Comparison of ENCODE assay signal across 9 mouse cellular contexts in genomic region chr1:129843416-129843815, GRCm38 (mm10).
DNase-seq lines count a peak whose midpoint lies in the region; ATAC-seq and TF ChIP-seq lines count a peak whose summit lies in the region.
"Had no signal": no experiment of that assay in that cellular context is flagged by ENCODE, and none has a peak within 500 bp of the region (broad histone marks: within the 10 kb centered on the region; RNA-seq: fewer than 3 reads in every experiment).

No protein-coding gene starts in this region.

- DNase-seq in heart, adult 18-20 months = peak; percentile 2 to 20
- DNase-seq in heart, adult 11 months = no peak
- DNase-seq in lung, postnatal 0 days (ENCODE audit: low spot score) = peak; percentile 14
- no peak for DNase-seq in lung, postnatal 4 days
- DNase-seq in WW6 (ENCODE audit: low read depth, low spot score) = peak; percentile 22
- peak; percentile 25 for DNase-seq in lung, postnatal 36 days

- H3K27ac ChIP-seq in lung, postnatal 0 days (ENCODE audit: low read length) = no peak overlapping the region
- H3K27ac ChIP-seq in hindbrain, embryonic 13.5 days = no peak overlapping the region
- H3K27ac ChIP-seq: neural tube, embryonic 13.5 days had no signal

- TF ChIP-seq EP300 in lung, postnatal 0 days (IDR thresholded peaks at IDR 0.05) = no peak

- H3K4me1 ChIP-seq in lung, postnatal 0 days (ENCODE audit: insufficient read depth, low read depth, low read length) = no peaks in the 10 kb centered on the region
- H3K4me1 ChIP-seq in hindbrain, embryonic 13.5 days (replicated peaks) = no peaks in the 10 kb centered on the region
- H3K4me1 ChIP-seq: neural tube, embryonic 13.5 days had no signal

- ATAC-seq in lung, postnatal 0 days = no peak
- ATAC-seq in erythroid progenitor cell, adult 5-6 weeks (replicated peaks; ENCODE audit: low FRiP score, poor library complexity, severe bottlenecking) = no peak
- ATAC-seq in hindbrain, embryonic 13.5 days (ENCODE audit: low FRiP score) = no peak

- H3K4me2 ChIP-seq in lung, postnatal 0 days (replicated peaks; ENCODE audit: low read depth, low read length) = no peak overlapping the region
- H3K4me2 ChIP-seq in hindbrain, embryonic 13.5 days = no peak overlapping the region
- H3K4me2 ChIP-seq: neural tube, embryonic 13.5 days had no signal

- H3K9me3 ChIP-seq in lung, postnatal 0 days (ENCODE audit: low read length) = no peaks in the 10 kb centered on the region
- no peaks in the 10 kb centered on the region for H3K9me3 ChIP-seq in hindbrain, embryonic 13.5 days
- H3K9me3 ChIP-seq: neural tube, embryonic 13.5 days had no signal

- no peak overlapping the region for H3K4me3 ChIP-seq in lung, postnatal 0 days (ENCODE audit: low read depth, low read length)
- no peak overlapping the region for H3K4me3 ChIP-seq in hindbrain, embryonic 13.5 days
- H3K4me3 ChIP-seq: neural tube, embryonic 13.5 days had no signal

- WGBS in lung, postnatal 0 days = 48% methylated on average over 2 of the region's 2 CpGs
- 62% methylated on average over 2 of the region's 2 CpGs for WGBS in hindbrain, embryonic 13.5 days

- no peaks in the 10 kb centered on the region for H3K27me3 ChIP-seq in lung, postnatal 0 days (replicated peaks; ENCODE audit: insufficient read depth, low read length)
- H3K27me3 ChIP-seq in hindbrain, embryonic 13.5 days = no peaks in the 10 kb centered on the region
- H3K27me3 ChIP-seq: neural tube, embryonic 13.5 days had no signal

- no peak overlapping the region for H3K9ac ChIP-seq in lung, postnatal 0 days (replicated peaks; ENCODE audit: low read depth)
- H3K9ac ChIP-seq in hindbrain, embryonic 13.5 days = no peak overlapping the region
- H3K9ac ChIP-seq: neural tube, embryonic 13.5 days had no signal

- no peaks in the 10 kb centered on the region for H3K36me3 ChIP-seq in lung, postnatal 0 days (ENCODE audit: insufficient read depth, low read length)
- H3K36me3 ChIP-seq in hindbrain, embryonic 13.5 days = no peaks in the 10 kb centered on the region
- H3K36me3 ChIP-seq: neural tube, embryonic 13.5 days had no signal

- TF ChIP-seq CTCF in lung, postnatal 0 days (IDR thresholded peaks at IDR 0.05) = peak; percentile 65

Comparison
In these comparisons a context has a peak if more than half of its experiments do, and no peak if none do; other contexts are left out.
1. DNase-seq: peak in heart, adult 18-20 months (2 of 2), lung, postnatal 0 days (single experiment), WW6 (single experiment) and lung, postnatal 36 days (single experiment); none in heart, adult 11 months (single experiment) and lung, postnatal 4 days (0 of 2).